Mouse (Mus musculus): Measurements from ENCODE around the gene Col6a1.

Gene Col6a1

DNA sequence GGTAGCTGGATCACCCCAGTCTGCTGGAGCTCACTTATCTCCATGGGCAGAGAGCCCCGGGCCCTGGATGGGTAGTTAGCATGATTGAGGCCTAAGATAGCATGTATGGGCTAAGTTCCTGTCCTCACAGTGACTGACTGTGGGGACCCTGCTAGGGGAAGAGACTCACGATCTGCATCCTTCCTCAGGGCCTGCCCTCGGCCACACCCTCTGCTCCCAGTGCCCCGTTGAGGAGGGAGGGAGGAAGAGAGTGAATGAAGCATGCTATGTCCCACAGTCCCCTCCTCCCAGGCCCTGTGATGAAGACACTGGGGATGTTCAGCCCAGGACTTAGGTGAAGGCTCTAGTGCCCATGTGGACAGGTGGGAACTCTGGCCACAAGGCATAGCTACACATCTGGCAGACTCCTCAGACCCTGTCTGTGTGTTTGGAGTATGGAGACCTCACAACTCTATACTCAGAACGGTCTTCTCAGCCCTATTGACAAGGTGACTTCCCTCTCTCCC, 1.7 kb downstream of the Col6a1 start:
- DNase-seq (ENCODE audit: low spot score in 2 of 2), result no peak

DNA sequence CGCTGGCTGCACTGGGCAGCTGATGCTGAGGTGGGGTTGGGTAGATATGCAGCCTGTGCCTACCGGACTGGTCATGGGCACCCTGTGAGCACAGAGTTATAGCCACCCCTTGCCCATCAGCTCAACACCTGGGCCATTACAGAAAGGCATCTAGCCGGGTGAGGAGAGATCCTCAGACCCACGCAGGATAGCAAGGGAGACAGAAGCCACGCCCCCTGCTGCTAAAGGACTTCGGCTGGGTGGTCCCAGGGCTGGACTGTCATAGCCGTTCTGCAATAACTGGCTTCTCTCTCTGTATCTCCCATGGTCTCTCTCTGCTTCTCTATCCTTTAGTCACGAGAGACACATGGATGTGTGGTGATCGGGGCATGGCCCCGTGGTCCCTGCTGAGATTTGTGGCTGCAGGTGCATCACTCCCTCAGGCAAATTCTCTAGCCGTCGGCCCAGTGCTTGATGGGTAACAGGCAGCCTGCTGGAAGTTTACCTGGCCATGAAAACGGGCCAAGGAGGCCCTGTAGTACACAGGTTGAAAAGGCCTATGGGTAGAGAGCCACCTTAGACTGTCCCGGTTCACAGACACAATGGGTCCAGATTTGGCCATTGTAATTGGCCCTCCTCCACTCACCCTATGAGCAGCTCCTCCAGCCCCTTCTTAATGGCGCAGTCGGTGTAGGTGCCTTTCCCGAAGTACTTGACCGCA, 3.1 kb downstream of the Col6a1 start:
- no peak for DNase-seq (ENCODE audit: low spot score in 2 of 2)

DNA sequence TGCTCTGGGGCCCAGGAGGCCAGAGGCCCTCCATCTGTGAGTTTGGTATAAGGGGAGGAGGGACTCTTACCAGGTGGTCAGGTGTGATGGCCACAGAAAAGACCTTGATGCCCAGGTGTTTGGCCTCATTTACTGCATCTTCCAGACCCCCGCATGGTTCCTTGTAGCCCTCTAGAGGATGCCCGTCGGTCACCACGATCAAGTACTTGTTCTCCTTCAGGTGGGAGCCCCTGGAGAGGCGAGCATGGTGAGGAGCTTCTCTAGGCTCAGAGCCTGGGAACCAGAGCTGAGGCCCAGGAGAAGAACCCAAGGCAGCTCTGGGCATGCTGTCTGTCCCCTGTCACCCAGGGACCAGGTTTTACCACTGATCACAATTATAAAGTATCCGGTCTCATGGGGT, 4.2 kb downstream of the Col6a1 start:
- no peak for DNase-seq (ENCODE audit: low spot score in 2 of 2)

DNA sequence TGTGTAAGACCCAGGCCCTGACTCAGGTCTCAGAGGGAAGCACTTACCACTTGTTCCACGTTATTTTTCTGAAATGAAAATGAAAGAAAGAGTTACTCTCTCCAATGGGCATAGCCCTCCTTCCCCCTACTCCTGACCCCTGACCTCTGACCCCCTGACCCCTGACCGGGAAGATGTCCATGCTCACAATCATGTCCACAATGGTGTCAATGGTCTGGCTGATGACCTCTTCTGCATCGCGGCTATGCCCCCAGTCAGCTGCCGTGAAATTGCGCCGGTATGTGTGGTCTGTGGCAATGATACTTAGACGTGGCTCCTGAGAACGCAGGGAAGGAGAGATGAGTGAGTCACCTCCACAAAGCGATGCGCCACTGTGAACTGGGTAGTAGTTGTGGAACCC, 4.8 kb downstream of the Col6a1 start:
- no peak for DNase-seq (ENCODE audit: low spot score in 2 of 2)

DNA sequence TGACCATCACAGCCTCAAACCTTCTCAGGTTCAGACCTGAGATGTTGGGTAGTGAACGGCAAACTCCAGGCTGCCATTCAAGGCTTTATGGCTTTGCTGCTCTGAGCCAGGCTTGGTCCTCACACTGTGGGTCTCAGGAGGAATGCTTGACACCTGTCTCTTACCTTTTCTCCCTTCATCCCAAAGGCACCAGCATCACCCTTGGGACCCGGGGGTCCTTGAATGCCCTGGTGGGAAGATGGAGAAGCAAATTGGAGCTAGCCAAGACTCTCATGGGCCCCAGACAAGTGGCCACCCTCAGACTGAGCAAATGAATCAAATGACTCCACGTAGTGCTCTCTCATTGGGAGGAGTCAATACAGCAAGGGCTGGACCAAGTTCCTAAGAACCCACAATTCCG, 8.3 kb downstream of the Col6a1 start:
- no peak for DNase-seq (ENCODE audit: low spot score in 2 of 2)

DNA sequence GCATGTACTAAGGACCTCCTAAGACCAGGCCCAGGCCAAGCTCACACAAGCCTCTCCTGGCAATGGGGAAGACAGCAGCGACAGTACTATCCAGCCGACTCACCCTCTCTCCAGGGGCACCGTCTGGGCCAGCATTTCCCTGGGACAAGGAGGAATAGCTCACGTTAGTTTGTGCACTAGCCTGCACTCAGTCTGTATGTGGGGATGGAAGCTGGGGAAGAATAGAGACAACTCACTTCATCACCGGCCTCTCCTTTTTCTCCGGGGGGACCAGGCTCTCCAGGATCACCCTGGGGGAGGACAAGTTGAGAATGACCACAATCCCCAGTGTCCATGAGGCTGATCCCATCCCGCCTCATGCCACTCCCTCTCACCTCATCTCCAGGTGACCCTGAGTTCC, 8.9 kb downstream of the Col6a1 start:
- DNase-seq (ENCODE audit: low spot score in 2 of 2), result no peak

- no peak for DNase-seq (ENCODE audit: low spot score in 2 of 2)
These were observed 11.7 kb downstream of the Col6a1 start for GRCm38 (mm10) chr10:76714303-76714702.

DNA sequence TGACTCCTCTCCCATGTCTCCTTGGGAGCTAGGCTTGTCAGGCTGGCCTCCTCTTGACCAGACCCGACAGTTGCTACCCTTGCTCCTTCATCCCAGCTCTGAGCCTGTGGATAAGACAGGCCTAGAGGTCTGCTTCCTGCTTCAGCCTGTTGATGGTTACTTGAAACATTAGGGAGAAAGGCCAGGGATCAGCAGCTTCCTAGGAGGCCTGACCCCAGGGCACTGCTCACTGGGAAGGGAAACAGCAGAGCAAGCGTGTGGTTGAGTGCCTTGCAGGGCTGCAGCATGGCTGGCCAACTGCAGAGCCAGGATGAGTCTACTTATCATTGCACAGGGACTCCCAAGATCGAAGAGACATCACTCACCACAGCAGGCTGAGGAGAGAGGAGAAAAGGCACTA, 13.5 kb downstream of the Col6a1 start:
- no peak for DNase-seq (ENCODE audit: low spot score in 2 of 2)

GRCm38 (mm10) chr10:76711331-76711730, 14.6 kb downstream of the Col6a1 start:
- DNase-seq (ENCODE audit: low spot score in 2 of 2), result no peak

GRCm38 (mm10) chr10:76708465-76708864, 17.5 kb downstream of the Col6a1 start:
- DNase-seq (ENCODE audit: low spot score in 2 of 2), result no peak

DNA sequence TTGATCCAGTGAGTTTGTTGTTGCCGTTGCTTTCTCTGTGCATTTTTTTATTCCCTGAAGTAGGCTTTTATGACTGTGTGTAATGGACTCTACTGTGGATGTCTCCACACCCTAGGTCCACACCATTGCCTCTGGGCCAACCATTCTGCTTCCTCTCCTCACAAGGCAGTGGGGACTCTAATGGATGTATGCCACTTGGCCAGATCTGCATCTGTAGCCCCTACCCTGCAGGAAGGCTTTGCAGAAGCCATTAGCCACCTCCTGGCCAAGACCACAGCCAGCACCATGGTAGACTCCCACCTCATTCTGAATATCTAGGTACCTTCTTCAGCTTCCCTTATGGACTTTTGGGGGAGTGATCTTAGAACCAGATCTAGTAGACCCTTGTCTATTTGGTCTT, 18.4 kb downstream of the Col6a1 start:
- no peak for DNase-seq (ENCODE audit: low spot score in 2 of 2)

- DNase-seq (ENCODE audit: low spot score in 2 of 2), result no peak
These were observed 19.0 kb downstream of the Col6a1 start for GRCm38 (mm10) chr10:76707001-76707400.

DNA sequence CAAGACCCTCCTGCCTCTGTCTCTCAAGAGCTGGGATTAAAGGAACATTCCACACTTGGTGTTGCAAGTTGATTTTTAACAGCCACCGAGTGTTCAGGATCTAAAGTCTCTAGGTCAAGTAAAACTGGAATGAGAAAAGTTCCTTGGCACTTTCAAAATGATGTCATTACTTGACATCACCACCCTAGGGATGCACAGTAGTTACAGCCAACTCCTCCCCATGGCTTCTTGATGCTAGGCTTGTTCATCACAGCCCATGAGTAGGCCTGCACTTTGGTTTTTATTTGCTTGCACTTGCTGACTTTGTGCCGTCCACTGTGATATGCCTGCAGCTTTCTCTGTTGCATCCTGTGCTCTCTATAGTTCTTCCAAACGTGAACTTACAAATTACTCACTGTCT, 21.6 kb downstream of the Col6a1 start:
- no peak for DNase-seq (ENCODE audit: low spot score in 2 of 2)

- no peak for DNase-seq (ENCODE audit: low spot score in 2 of 2)
These were observed 24.5 kb downstream of the Col6a1 start for GRCm38 (mm10) chr10:76701446-76701845.

GRCm38 (mm10) chr10:76699816-76700215, 26.2 kb downstream of the Col6a1 start:
- no peak for DNase-seq (ENCODE audit: low spot score in 2 of 2)

GRCm38 (mm10) chr10:76695283-76695885, 30.6 kb downstream of the Col6a1 start:
- no peak for DNase-seq (ENCODE audit: low spot score in 2 of 2)

- DNase-seq (ENCODE audit: low spot score in 2 of 2), result no peak
These were observed 31.2 kb downstream of the Col6a1 start for GRCm38 (mm10) chr10:76694765-76695164.

- no peak for DNase-seq (ENCODE audit: low spot score in 2 of 2)
These were observed 32.5 kb downstream of the Col6a1 start for GRCm38 (mm10) chr10:76693446-76693845.

DNA sequence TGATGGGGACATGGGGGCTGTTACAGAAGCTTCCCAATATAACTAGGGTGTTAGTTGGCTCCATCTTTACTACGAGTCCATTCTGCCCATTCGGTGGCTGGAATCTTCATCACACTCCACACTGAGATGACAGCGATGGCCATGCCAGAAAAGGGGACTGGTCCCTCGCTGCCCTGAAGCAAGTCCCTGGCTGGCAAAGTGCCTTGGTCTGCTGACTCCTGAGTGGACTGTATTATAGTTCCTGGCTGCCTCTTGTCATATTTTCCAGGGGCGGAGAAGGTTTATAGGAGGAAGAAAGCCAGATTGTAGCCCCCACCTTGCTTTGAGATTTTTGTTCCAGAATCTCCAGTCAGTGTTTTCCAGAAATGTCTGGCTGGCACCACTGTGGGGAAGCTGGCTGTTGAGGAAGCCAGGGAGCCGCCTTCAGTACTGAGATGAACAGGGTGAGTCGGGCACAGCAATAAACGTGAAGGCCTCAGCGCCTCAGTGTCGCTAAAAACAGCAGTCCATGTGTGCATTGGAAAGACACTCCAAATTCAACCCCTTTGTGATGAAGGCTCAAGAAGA, 40.4 kb downstream of the Col6a1 start:
- no peak for DNase-seq (ENCODE audit: low spot score in 2 of 2)

DNA sequence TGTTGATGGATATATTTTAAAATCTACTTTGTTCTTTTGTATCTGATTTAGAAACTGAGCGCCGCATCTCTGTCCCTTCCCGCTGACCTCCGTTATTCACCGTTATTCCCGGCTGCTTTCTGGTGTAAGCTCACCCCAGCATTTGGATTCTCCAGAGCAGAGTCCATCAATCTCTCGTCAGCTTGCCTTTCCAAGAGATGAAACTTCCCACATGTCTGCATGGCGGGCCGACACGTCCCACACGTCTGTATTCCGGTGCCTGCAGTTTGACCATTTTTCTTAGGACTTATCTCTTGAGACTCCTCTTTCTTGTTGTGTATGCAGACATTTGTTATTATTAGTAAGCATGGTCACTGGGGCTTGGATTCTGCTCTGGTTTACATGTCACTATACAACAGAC, 42.0 kb downstream of the Col6a1 start:
- no peak for DNase-seq (ENCODE audit: low spot score in 2 of 2)

GRCm38 (mm10) chr10:76683461-76683860, 42.5 kb downstream of the Col6a1 start:
- no peak for DNase-seq (ENCODE audit: low spot score in 2 of 2)

DNA sequence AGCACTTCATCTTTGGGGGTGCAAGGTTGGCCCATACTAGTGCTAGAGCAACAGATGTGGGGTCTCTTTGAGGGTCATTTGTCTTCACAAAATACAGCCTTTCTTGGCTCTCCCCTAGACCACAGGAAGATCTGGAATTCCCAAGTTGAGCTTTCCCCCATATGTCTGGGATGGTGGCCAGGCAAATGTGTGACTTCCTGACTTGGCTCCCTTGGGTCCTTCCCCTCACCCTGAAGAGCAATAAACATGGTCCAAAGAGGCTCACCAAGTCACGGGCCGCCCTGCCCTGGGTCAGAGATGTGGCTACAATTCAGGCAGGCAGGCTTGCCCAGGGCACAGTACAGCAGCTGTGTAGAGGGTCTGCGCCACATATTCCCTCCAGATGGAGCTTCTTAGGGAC, 44.1 kb downstream of the Col6a1 start:
- DNase-seq (ENCODE audit: low spot score in 2 of 2), result no peak
